Mouse (Mus musculus) heart, embryonic 11.5 days (tissue): ENCODE measurements around the gene Ifne. TPM values are rescaled to one million over a fixed set of nuclear protein-coding genes. Genes with fewer than 3 reads are reported as not detected.

ENCODE experiments used
- microRNA counts: library from miRNA; unstranded; fragments of <30 nt; microRNA quantifications from one replicate; lab custom pipeline; 2015
- microRNA-seq: library from miRNA; unstranded; fragments of <30 nt; microRNA quantifications from one replicate; pipeline ENCODE4, GENCODE M21; 2016; ENCODE audit warnings: borderline number of aligned reads
- polyA plus RNA-seq: library from polyadenylated mRNA; unstranded; fragments of >200 nt; fragmentation: Nextera tagmentation; extraction: Ambion mirVana; gene quantifications from 2 replicates; pipeline ENCODE4 v1.2.1, GENCODE M21; 2014

Gene Ifne
- polyA plus RNA-seq, 1 experiment from 2014 or later, result not detected

MicroRNA genes within 50 kb of the gene (microRNA counts, 519-probe panel; counts per million panel counts)
- 32.2 counts per million for microRNA mmu-miR-31 (lab: Ali Mortazavi, UCI)

Small RNAs within 50 kb of the gene (microRNA-seq; reads per million reads assigned to microRNA genes)
- gene Mir31, result 238 reads per million, percentile 72 among the genes with 10 or more reads in this experiment

Other genes starting within 250 kb of the Ifne start
- not detected in 2 replicates for gene C87499, start 245.8 kb downstream of the Ifne start, polyA plus RNA-seq
- not detected in 2 replicates for gene Ifna13, start 235.7 kb downstream of the Ifne start, polyA plus RNA-seq
- not detected in 2 replicates for gene Ifna16, start 203.3 kb downstream of the Ifne start, polyA plus RNA-seq
- gene Ifna2, start 196.3 kb downstream of the Ifne start, polyA plus RNA-seq, result not detected in 2 replicates
- not detected in 2 replicates for gene Ifnab, start 188.8 kb downstream of the Ifne start, polyA plus RNA-seq
- 0.63 and 0.87 TPM in 2 replicates for gene Gm26566, start 158.4 kb downstream of the Ifne start, polyA plus RNA-seq
- gene Klhl9, start 157.7 kb downstream of the Ifne start, polyA plus RNA-seq, result 99.9 and 113 TPM in 2 replicates
- not detected in 2 replicates for gene Gm13271, start 125.3 kb downstream of the Ifne start, polyA plus RNA-seq
- gene Gm13283, start 120.1 kb downstream of the Ifne start, polyA plus RNA-seq, result 0.39 and 0.56 TPM in 2 replicates
- gene Gm13290, start 106.4 kb downstream of the Ifne start, polyA plus RNA-seq, result 0.61 TPM in 1 of 2 replicates, not detected in the other
- not detected in 2 replicates for gene Gm13289, start 103.3 kb downstream of the Ifne start, polyA plus RNA-seq
- not detected in 2 replicates for gene Gm13272, start 100.4 kb downstream of the Ifne start, polyA plus RNA-seq
- gene Ifnz, start 98.1 kb downstream of the Ifne start, polyA plus RNA-seq, result not detected in 2 replicates
- not detected in 2 replicates for gene Gm13276, start 94.5 kb downstream of the Ifne start, polyA plus RNA-seq
- gene Gm13277, start 91.6 kb downstream of the Ifne start, polyA plus RNA-seq, result not detected in 2 replicates
- not detected in 2 replicates for gene Gm13278, start 88.7 kb downstream of the Ifne start, polyA plus RNA-seq
- gene Gm13275, start 85.7 kb downstream of the Ifne start, polyA plus RNA-seq, result 0.47 TPM in 1 of 2 replicates, not detected in the other
- not detected in 2 replicates for gene Gm13279, start 82.8 kb downstream of the Ifne start, polyA plus RNA-seq
- gene Gm13285, start 80.5 kb downstream of the Ifne start, polyA plus RNA-seq, result 0.27 and 0.76 TPM in 2 replicates
- not detected in 2 replicates for gene Gm13287, start 76.9 kb downstream of the Ifne start, polyA plus RNA-seq
- gene Gm13288, start 74.7 kb downstream of the Ifne start, polyA plus RNA-seq, result not detected in 2 replicates
- gene Ifna7, start 64.0 kb downstream of the Ifne start, polyA plus RNA-seq, result not detected in 2 replicates
- gene Ifna11, start 60.2 kb downstream of the Ifne start, polyA plus RNA-seq, result not detected in 2 replicates
- gene Ifna6, start 52.8 kb downstream of the Ifne start, polyA plus RNA-seq, result not detected in 2 replicates
- not detected in 2 replicates for gene Ifna5, start 44.7 kb downstream of the Ifne start, polyA plus RNA-seq
- gene Ifna4, start 38.3 kb downstream of the Ifne start, polyA plus RNA-seq, result not detected in 2 replicates
- not detected in 2 replicates for gene Ifna1, start 30.1 kb downstream of the Ifne start, polyA plus RNA-seq